Mouse (Mus musculus) testis, postnatal 14 days (tissue): Measurements from ENCODE around the gene Ppp1r14b.

Source experiments
- DNase-seq: peaks from one replicate; pipeline ENCODE4 v3.0.0; 2021; ENCODE audit warnings: low spot score

Ppp1r14b gene

DNA sequence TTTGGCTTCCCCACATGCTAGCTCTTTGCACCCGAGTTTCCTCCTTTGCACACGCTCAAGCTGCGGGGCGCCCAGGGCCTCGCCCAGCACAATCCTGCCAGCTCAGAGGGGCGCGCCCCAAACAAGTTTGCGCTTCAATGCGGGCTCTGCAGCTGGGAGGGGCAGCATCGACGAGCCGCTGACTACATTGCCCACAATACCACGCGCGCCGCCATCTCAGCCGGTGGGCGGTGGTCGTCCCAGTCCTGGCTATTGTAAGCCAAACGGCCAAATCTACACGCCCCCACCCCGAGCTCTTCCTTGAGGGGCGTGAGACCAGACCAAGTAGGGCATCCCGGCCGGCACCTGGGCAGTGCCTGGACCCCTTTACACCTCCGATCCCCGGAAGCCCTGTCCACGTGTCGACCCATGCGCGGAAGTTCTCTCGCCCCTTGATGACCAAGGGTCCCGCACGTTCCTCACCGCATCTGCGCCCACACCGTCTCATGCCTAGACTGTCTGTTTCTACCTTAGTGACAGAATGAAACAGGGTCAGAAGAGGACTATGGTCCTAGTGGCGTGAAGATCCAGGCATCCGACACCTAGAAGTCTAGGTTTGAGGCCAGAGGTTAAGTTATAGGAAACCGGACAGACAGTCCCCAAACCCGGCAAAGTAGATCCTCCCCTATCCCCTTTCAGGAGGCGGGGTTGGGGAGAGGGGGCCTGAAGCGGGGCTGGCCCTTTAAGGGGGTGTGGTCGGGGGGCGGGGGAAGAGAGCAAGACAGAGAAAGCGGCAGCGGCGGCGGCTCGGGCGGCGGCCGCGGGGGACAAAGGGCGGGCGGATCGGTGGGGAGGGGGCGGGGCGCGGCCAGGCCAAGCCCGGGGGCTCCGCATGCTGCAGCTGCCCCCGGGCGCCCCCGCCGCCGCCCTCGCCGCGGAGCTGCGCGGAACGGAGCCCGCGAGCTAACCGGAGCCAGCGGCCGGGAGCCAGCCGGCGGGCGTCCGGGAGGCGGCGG lies at the start of gene Ppp1r14b:
Ppp1r14b (plus strand) TSS at position 758 of the 995 bp plus-strand sequence.
- DNase-seq, result peak; percentile 84

DNA sequence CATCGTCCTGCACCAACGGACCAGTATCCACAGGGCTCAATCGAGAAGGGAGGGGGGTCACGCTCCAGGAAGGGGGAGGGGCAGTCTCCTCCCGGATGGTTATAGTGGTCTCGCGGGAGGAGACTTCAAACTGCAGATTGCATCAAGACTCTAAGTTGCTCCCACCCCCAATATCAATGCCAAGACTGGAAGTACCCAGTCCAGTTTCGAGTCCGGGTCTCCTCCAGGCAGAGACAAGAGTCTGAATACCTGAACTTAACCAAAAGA lies 49.5 kb upstream of the Ppp1r14b start, which contains the start of gene Catsperz:
Catsperz (minus strand) TSS at position 74 of the 267 bp plus-strand sequence.
- no peak for DNase-seq

DNA sequence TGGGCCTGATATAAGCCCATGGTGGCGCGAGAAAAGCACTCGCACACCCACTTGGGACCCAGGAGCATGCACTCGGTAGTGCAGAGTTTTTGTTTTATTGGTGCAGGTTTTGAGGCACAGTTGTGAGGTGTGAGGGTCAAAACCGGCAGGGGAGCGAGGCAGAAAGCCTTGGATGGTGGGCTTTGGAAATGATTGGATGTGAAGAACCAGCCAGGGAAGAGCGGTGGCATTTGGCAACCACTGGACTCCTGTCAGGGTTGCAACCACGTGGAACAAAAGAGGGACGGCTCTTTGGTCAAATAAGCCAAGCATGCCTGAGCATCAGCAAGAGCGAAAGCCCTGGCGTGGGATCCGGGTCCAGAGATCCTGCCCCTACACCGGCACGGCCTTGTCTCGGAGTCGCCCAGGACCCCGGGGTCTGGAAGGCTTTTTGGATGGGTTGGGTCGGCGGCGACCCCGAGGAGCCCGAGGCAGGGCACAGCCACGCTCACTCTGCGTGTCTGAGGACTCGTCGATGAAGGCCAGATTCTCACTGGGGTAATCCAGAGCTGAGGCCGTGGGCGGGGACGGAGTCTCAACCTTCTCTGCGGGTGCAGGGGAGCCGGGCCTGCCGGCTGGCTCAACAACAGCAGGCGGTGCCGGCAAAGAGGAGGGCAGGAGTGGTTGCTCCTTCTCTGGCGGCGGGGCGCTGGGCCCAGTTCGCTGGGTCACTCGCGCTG lies 49.0 kb upstream of the Ppp1r14b start:
- DNase-seq, result no peak

DNA sequence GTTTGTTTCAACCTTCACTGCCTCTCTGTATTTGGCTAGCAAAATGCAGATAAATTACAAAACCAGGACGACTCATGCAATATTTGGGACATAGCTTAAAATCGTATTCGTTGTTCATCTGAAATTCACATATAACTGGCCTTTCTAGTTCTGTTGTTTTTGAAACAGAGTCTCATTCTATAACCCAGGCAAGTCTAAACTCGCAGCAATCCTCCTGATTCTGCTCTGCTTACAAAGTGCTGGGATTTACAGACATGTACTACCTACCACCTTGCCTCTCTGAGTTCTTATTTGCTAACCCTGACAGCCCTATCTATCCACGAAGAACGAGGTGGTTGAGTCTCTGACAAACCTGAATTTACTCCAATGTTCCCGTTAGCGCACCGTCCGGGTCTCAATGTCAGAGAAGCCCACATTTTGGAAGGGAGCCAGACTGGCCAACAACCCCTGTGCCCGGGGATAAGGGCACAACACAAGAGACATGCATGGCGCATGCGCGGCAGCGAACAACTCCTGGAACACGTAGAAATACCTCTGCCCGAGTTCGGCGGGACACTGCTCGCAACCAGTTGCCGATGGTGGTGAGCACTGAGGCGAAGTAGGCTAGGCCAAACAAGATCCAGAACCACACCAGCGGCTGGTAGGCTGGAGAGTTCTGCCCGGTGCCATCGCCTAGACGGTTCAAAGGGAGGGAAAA lies 48.1 kb upstream of the Ppp1r14b start:
- DNase-seq, result peak; percentile 44

DNA sequence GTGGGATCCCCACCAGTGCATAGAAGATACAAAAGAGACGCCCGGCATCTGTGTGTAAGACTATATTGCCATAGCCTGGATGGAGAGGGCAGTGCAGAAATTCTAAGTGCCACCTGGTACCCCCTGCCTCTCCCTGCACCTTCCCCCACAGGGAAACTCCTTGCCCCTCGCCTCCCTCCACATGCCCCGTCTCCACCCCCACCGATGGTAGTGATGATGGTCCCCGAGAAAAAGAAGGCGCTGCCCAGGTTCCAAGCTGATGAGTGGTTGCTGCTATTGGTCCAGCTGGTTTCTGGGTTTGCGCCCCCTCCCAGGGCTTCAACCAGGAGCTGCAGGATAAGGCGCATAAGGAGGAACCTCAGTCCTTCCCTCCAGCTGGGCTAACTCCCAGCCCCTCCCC lies 46.7 kb upstream of the Ppp1r14b start:
- DNase-seq, result no peak

DNA sequence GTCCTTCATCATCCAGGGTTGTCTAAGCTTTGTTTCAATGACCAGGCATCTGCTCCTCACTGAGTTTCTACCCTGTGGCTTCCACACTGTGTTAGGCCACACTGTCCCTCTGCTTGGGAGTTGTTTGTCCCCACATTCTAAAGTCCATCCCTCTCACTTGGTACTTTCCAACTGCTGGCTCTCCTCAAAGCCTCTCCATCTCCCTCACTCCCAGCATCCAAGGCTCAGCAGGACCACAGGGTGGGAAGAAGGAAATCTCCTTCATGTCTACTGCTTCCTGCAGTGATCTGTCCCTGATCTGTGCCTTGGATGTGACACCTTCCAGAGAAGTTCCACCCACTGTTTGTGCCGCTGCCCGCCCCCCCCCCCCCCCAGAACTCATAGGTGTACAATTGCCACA lies 43.8 kb upstream of the Ppp1r14b start:
- no peak for DNase-seq

DNA sequence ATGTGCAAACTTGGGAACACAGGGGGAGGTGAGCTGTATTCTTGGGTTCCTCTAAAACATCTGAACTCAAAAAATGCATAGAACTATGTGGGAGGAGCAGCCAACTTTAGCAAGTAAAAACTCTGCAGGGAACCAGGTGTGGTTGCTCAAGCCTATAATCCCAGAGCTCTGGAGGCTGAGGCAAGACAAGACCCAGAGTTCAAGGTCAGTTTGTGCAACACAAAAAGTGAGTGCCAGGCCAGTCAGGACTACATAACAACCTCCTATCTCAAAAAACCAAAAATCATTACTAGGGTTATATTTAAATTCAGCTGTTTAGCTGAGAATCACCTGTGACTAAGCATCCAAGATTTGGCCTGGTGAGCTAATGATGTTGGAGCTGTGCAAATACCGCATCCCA lies 42.8 kb upstream of the Ppp1r14b start:
- no peak for DNase-seq

DNA sequence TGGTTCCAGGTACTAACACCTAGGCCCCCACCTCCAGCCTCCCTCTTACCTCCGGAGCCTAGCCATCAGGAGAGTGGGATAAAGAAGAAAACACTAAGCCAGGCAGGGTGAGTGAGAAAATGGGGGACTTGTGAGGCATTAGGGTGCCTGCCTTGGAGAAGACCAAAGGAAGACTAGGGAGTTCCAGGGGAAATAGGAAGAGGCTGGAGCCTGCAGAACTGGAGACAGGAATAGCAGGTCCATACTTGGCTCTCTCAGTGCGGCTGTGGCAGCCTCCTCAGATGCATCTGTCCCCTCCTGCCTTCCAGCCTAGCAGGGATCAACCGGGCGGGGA lies 41.7 kb upstream of the Ppp1r14b start:
- DNase-seq, result no peak

DNA sequence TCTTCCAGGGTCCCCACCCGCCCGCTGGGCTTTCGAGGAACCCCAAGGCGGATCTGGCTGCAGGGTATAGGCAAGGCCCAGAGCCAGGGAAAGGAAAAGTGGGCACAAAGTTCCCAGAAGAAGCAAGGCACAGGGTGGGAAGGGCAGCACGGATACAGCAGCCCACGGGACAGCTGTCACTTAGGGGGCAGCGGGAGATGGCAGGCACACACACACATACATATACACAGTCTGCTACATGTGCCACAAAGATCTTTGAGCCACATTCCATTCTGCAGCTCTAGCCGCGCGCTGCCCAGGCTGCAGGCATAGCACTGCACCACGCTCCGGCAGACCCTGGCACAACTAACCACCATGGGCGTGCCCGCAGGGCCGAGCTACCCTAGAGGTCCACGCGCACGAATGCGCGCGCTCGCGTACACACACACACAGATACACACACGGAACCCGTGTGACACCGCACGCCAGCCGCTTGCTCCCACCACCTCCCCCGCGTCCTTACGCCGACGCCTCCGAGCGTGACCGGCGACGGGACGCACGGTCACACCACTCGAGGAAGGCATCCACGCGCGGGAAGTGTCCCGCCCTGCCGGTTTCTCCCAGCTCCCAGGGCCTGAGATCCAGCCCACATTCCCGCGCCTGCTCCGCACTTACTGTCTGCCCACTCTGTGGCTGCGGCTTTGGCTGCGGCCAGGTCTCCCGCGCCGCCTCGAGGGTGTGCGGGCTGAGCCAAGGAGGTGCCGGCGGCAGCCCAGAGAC lies 41.2 kb upstream of the Ppp1r14b start:
- no peak for DNase-seq

DNA sequence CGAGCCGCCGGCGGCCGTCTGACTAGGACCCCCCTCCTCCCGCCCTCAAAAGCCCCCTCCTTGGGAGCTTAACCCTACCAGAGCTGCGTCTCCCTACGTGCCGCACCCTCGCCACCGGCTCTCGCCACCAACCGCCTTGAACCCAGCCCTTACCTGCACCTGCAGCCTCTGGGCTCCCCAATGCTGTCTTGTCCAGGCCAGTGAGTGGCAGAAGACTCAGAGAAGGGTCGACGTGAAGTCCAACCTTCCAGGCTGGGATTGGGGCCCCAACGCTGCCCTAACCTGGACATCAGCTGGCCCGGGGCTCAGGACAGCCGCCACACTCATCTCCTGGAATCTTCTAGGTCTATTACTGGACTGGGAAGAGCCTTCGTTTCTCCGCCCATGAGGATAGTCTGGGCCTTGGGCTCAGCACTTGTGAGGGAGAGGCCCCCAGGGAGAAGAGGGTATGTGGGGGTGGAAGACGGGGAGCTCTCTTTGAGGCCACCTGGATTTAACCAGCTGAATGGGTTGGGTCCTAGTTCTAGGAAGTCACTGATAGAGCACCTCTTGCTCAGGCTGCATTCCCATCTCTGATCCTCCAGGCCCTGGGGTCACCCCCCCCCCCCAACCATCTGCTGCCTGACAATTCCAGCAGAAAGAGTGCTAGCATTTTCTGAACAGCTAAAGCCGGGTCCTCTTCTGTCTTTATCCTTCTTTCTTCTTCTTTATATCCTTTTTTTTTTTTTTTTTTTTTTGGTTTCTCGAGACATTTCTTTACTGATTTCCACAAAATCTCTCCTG lies 40.4 kb upstream of the Ppp1r14b start, which contains the start of gene Kcnk4:
Kcnk4 (minus strand) TSS at position 321 of the 783 bp plus-strand sequence.
- no peak for DNase-seq

DNA sequence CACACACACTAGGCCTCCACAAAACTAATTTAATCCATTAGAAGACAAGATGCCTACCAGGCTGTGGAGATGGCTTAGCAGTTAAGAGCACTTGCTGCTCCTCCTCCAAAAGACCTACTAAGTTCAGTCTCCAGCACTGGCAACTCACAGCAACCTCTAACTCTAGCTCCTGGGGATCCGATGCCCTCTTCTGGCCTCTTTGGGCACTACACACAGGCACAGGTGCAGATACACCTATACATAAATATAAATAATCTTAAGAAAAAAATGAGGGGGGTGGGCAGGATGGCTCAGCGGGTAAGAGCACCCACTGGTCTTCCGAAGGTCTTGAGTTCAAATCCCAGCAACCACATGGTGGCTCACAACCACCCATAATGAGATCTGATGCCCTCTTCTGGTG lies 38.5 kb upstream of the Ppp1r14b start:
- DNase-seq, result no peak

DNA sequence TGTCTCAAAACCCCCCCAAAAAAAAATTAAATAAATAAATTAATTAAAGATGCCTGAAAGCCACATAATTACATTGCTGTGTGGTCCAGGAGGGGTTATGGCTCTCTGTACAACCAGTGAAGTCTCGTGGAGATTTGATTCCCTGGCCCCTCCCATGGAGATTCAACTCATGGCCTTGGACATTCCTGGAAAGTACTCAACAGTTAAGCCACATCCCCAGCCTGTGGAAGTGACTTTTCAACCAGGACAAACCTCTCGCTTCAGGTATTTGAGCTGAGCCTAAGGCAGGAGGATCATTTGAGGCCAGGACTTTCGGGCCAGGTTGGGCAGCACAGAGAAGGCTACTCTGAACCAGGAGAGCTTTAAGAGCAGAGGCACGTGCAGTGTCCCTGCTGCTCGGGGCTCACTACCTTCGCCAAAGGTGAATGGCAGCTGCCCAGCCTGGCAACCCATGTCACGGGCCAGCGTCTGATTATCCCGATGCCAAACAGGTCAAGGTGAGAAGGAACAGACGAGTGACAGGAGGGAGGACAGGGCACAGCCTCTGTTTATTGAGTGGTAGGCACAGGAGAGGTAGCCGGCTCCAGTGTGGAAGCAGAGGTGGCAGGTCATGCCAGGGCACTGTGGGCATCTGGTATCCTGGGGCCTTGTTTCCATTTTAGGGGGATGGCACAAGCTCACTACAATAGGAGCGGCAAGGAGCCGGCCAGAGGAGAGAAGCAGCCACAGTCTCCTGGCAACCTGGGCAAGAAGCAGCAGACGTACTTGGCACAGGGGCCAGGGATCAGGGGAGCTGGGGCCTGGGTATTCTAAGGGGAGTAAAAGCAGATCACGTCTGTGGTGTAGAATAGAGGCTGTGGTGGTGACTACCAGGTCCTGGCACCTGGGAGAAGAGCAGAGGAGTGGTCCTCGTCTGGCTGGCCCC lies 37.0 kb upstream of the Ppp1r14b start:
- no peak for DNase-seq

DNA sequence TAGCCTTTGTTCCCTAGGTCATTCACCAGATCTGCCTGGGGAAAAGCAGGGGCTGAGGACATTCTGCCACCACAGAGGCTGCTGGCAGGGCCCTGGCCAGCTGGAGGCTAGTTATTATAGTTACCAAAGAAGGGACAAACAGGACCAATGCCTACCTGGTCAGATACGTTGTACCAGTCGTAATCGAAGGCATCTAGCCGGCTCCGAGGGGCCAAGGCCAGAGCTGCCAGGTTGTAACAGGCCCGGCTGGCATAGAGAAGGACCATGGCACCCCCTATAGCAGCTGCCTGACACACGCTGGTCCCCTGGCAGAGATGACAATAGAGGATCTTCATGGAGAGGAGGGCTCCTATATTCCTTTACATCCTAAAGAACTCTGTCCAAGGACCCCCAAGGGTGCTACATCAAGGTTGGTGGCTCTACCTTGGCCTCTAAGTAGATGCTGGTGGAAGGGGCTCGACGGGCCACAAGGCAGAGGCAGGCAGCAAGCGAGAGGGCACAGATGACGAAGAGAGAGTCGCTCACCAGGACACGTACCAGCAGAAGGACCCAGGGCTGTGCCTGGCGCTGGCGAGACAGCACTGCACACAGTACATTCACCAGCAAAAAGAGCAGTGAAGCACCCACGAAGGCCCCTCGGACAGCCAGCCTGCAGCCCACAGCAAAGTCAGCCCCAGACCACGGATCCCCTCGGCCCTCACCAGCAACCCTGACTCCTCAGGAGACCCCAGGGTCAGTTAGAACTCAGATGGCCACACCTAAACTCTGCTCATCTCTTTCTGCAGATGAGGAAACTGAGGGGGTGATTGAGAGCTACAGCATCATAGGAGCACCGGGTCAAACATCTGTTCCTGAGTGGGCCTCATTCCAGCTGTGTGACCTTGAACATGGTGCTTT lies 35.4 kb upstream of the Ppp1r14b start:
- no peak for DNase-seq

DNA sequence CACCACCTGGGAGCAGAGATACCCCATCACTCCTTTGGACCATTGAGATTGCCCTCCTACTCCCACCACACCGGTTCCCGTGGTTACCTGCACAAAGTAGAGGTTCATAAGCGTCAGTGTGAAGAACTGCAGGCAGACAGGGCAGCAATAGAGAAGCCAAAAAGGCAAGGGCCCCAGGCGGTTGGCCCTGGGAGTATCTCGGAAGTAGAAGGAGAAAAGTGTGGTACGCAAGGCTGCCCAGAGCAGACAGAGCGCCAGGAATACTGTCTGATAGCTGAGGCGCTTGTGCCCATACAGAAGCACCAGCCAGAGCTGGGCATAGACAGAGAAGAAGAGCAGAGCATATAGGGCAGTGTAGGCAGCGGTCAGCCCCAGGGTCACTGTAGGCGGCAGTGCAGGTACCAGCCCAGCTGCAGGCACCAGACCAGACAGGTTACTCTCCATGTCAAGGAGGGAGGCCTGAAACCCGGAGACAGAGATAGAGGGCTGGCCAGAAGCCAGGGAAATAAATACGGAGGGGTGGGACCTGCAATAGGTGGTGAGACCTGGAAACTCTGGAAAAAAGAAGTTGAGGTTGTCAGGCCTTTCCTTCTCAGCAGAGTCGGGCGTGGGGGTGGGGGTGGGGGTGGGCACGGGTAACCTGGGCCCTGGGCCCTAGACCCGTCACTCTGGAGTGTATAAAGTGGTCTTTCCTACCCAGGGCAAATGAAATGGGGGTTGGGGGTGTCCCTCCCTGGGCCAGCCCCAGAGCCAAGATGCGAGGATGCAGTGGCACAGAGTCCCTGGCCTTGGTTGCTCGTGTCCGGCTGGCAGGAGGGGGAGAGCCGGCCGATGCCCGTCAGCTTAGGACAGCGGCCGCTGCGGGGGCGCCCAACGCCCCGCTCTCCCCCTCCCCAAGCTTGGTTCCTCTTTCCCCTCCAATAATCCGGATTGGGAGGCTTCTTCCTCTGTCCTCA lies 34.1 kb upstream of the Ppp1r14b start:
- DNase-seq, result no peak

DNA sequence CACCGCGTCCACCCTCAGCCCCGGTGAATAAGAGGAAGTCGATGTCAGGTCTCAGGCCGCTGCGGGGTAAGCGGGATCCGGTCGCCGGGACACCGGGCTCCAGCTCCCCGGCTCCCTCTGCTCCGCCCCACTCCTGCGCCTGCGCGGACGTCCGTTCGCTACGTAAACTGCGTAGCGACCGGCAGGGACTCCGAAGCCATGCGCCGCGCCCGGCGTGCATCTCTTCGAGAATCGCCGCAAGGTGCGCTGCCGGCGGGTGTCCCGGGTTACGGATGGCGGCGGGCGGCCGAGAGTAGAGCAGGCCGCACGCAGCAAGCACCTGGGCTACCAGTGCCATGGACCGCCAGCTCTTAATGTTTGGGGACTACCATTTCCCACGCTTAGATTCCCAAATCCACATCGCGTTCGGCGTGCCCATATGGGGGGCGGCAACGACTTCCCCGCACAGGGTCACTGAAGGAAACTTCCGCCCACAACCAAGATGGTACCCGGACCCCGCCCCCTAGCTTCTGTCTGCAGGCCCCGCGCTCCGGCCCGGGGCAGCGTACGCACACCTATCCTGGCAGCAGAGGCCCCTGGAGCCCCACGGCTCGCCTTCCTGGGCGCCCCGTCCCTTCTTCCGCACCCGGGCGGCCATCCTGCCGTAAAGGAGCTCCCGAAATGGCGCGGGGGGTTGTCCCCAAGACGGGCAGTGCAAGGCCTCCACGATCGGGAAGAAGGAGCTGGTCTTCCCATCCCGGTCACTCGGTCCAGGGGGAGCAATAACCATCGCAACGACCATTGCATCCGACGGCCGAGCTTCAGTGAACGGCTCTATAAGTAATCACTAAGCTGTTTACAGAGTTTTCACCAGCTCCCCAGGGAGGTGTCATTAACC lies 33.2 kb upstream of the Ppp1r14b start, which contains the start of gene Bad:
Bad (plus strand) TSS at position 490 of the 877 bp plus-strand sequence.
- DNase-seq, result peak; percentile 92

DNA sequence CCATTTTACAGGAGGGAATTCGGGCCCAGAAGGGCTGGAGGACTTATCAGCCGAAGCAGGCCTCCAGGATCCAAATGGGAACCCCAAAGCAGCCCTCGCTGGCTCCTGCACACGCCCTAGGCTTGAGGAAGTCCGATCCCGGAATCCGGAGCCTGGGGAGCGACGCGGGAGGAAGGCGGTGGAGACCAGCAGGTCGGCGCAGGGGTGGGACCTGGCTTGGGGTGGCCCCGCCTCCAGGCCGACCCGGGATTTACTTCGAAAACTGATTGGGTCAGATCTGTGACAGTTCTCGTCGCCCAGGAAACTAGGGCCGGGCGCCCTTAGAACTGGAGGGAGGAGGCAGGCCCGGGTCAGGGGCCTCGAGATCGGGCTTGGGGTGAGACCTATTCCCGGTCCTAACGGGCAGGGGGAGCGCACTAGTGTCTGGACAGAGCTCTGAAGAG lies 32.5 kb upstream of the Ppp1r14b start, which contains the start of gene Gpr137:
Gpr137 (minus strand) TSS at position 232 of the 443 bp plus-strand sequence.
- DNase-seq, result peak; percentile 92
